Mouse (Mus musculus) layer of hippocampus, adult 2 months (tissue): ENCODE measurements around the gene Erc2. TPM values are rescaled to one million over a fixed set of nuclear protein-coding genes. Genes with fewer than 3 reads are reported as not detected.

Source experiments
- DNase-seq, 2 experiments: peaks; one replicate each; pipeline ENCODE4 v3.0.0; 2022; ENCODE audit warnings: low spot score in 2 of 2
- H3K27ac ChIP-seq: fragments of 200-600 bp; 2 replicates; pipeline ENCODE4 v1.8.1; 2022
- H3K4me3 ChIP-seq: fragments of 200-600 bp; 2 replicates; pipeline ENCODE4 v1.8.1; 2022; ENCODE audit warnings: mild to moderate bottlenecking
- CTCF ChIP-seq: fragments of 200-600 bp; conservative IDR thresholded peaks from 2 replicates; pipeline ENCODE4 v1.8.1; 2022; ENCODE audit warnings: antibody characterized with exemption, mild to moderate bottlenecking, moderate library complexity
- total RNA-seq, 2 experiments: library from RNA; stranded (reverse); gene quantifications; 2 replicates each; pipeline ENCODE4 v1.2.3; 2021

Gene Erc2
- total RNA-seq, 2 experiments from 2014 or later, result 236 to 244 TPM

- Histone ChIP-seq H3K4me3 (no peak overlapping the region), H3K27ac (no peak overlapping the region)
- TF ChIP-seq CTCF, result no peak
- DNase-seq, result no peak
Observed at GRCm38 (mm10) chr14:28173736-28174135, 551.5 kb downstream of the Erc2 start.

GRCm38 (mm10) chr14:28181070-28181825 lies 559.0 kb downstream of the Erc2 start:
- Histone ChIP-seq H3K27ac (no peak overlapping the region), H3K4me3 (no peak overlapping the region)
- DNase-seq, result no peak
- TF ChIP-seq CTCF, result no peak

GRCm38 (mm10) chr14:28192711-28193364 lies 570.6 kb downstream of the Erc2 start:
- H3K27ac ChIP-seq, result no peak overlapping the region
- no peak for DNase-seq

GRCm38 (mm10) chr14:28203874-28204273 lies 581.6 kb downstream of the Erc2 start:
- H3K4me3 ChIP-seq, result no peak overlapping the region
- no peak for TF ChIP-seq CTCF
- H3K27ac ChIP-seq, result no peak overlapping the region
- no peak for DNase-seq

More at GRCm38 (mm10) chr14:28192711-28193364, 570.6 kb downstream of the Erc2 start:
- no peak overlapping the region for H3K4me3 ChIP-seq
- no peak for TF ChIP-seq CTCF

- Histone ChIP-seq H3K27ac (no peak overlapping the region), H3K4me3 (no peak overlapping the region)
- peak in 1 of 2 experiments; percentile 1 for DNase-seq
- no peak for TF ChIP-seq CTCF
Observed at GRCm38 (mm10) chr14:28206303-28206702, 584.1 kb downstream of the Erc2 start.

- no peak overlapping the region for H3K27ac ChIP-seq
- TF ChIP-seq CTCF, result no peak
- DNase-seq, result no peak
- H3K4me3 ChIP-seq, result no peak overlapping the region
Observed at GRCm38 (mm10) chr14:28225550-28225949, 603.3 kb downstream of the Erc2 start.

GRCm38 (mm10) chr14:28230563-28230962 lies 608.3 kb downstream of the Erc2 start:
- DNase-seq, result no peak
- TF ChIP-seq CTCF, result no peak
- Histone ChIP-seq H3K4me3 (no peak overlapping the region), H3K27ac (no peak overlapping the region)

- TF ChIP-seq CTCF, result no peak
- Histone ChIP-seq H3K4me3 (no peak overlapping the region), H3K27ac (no peak overlapping the region)
- DNase-seq, result no peak
Observed at GRCm38 (mm10) chr14:28231241-28231640, 609.0 kb downstream of the Erc2 start.

- Histone ChIP-seq H3K4me3 (no peak overlapping the region), H3K27ac (no peak overlapping the region)
- no peak for DNase-seq
- TF ChIP-seq CTCF, result no peak
Observed at GRCm38 (mm10) chr14:28238336-28239048, 616.3 kb downstream of the Erc2 start.

- no peak overlapping the region for H3K27ac ChIP-seq
- no peak for DNase-seq
- no peak for TF ChIP-seq CTCF
- H3K4me3 ChIP-seq, result no peak overlapping the region
Observed at GRCm38 (mm10) chr14:28240111-28240510, 617.9 kb downstream of the Erc2 start.

GRCm38 (mm10) chr14:28242743-28243142 lies 620.5 kb downstream of the Erc2 start:
- no peak for TF ChIP-seq CTCF
- Histone ChIP-seq H3K4me3 (no peak overlapping the region), H3K27ac (peak overlapping the region; percentile 15; the same call in 1 of the 2 replicates)
- DNase-seq, result no peak

GRCm38 (mm10) chr14:28243474-28243873 lies 621.2 kb downstream of the Erc2 start:
- no peak for DNase-seq
- no peak overlapping the region for H3K27ac ChIP-seq
- no peak for TF ChIP-seq CTCF

GRCm38 (mm10) chr14:28262706-28263105 lies 640.5 kb downstream of the Erc2 start:
- peak; percentile 48 for TF ChIP-seq CTCF
- H3K27ac ChIP-seq, result no peak overlapping the region
- H3K4me3 ChIP-seq, result no peak overlapping the region
- DNase-seq, result no peak

More at GRCm38 (mm10) chr14:28243474-28243873, 621.2 kb downstream of the Erc2 start:
- H3K4me3 ChIP-seq, result no peak overlapping the region
